Mouse (Mus musculus) heart, adult 9 months (tissue): ENCODE data around the gene Trappc2l.
A peak's percentile ranks its signal among the peaks of the same experiment; 100 is the strongest.
"Not testable (repeated sequence)": the region's sequence is repeated elsewhere in the genome, so short reads cannot be mapped to it uniquely, and the experiment has no call there.

ENCODE experiments used
- DNase-seq, 2 experiments: peaks; one replicate each; pipeline ENCODE4 v3.0.0; 2022; ENCODE audit warnings: low spot score in 2 of 2

Gene Trappc2l

GRCm38 (mm10) chr8:122625811-122626210 is 14.4 kb downstream of the Trappc2l start:
- DNase-seq: no peak

- no peak for DNase-seq
Measured at GRCm38 (mm10) chr8:122626896-122627295, 15.5 kb downstream of the Trappc2l start.

GRCm38 (mm10) chr8:122629388-122629787 is 17.9 kb downstream of the Trappc2l start:
- no peak for DNase-seq

- DNase-seq: no peak
Measured at GRCm38 (mm10) chr8:122630696-122631095, 19.3 kb downstream of the Trappc2l start.

GRCm38 (mm10) chr8:122632134-122632533 is 20.7 kb downstream of the Trappc2l start:
- DNase-seq: not testable (repeated sequence)

- DNase-seq: no peak
Measured at GRCm38 (mm10) chr8:122633205-122633604, 21.8 kb downstream of the Trappc2l start.

GRCm38 (mm10) chr8:122635878-122636802 is 24.7 kb downstream of the Trappc2l start:
- no peak for DNase-seq

- peak; percentile 68 to 71 for DNase-seq
Measured at GRCm38 (mm10) chr8:122636803-122637175, 25.3 kb downstream of the Trappc2l start.

- DNase-seq: no peak
Measured at GRCm38 (mm10) chr8:122637230-122637629, 25.8 kb downstream of the Trappc2l start.

GRCm38 (mm10) chr8:122638601-122639000 is 27.2 kb downstream of the Trappc2l start:
- no peak for DNase-seq

GRCm38 (mm10) chr8:122639521-122640248 is 28.2 kb downstream of the Trappc2l start:
- DNase-seq: peak; percentile 88 to 90

- no peak for DNase-seq
Measured at GRCm38 (mm10) chr8:122640825-122641224, 29.4 kb downstream of the Trappc2l start.

GRCm38 (mm10) chr8:122641406-122641805 is 30.0 kb downstream of the Trappc2l start:
- DNase-seq: no peak

GRCm38 (mm10) chr8:122642071-122642470 is 30.6 kb downstream of the Trappc2l start:
- peak in 1 of 2 experiments; percentile 71 for DNase-seq

GRCm38 (mm10) chr8:122644175-122644954 is 32.9 kb downstream of the Trappc2l start:
- no peak for DNase-seq

- DNase-seq: no peak
Measured at GRCm38 (mm10) chr8:122646337-122646736, 34.9 kb downstream of the Trappc2l start.

GRCm38 (mm10) chr8:122648192-122648970 is 36.9 kb downstream of the Trappc2l start:
- DNase-seq: no peak

GRCm38 (mm10) chr8:122651326-122651921 is 40.0 kb downstream of the Trappc2l start:
- DNase-seq: peak; percentile 74 to 77

GRCm38 (mm10) chr8:122652643-122653042 is 41.2 kb downstream of the Trappc2l start:
- no peak for DNase-seq

- peak; percentile 80 to 85 for DNase-seq
Measured at GRCm38 (mm10) chr8:122654768-122655167, 43.3 kb downstream of the Trappc2l start.
